Mouse (Mus musculus): ENCODE results near the gene Ets2. TPM values are rescaled to one million over a fixed set of nuclear protein-coding genes. Genes with fewer than 3 reads are reported as not detected.

The Ets2 gene
- polyA plus RNA-seq (2017; shearing (Covaris generic)) = 8.5 TPM

DNA sequence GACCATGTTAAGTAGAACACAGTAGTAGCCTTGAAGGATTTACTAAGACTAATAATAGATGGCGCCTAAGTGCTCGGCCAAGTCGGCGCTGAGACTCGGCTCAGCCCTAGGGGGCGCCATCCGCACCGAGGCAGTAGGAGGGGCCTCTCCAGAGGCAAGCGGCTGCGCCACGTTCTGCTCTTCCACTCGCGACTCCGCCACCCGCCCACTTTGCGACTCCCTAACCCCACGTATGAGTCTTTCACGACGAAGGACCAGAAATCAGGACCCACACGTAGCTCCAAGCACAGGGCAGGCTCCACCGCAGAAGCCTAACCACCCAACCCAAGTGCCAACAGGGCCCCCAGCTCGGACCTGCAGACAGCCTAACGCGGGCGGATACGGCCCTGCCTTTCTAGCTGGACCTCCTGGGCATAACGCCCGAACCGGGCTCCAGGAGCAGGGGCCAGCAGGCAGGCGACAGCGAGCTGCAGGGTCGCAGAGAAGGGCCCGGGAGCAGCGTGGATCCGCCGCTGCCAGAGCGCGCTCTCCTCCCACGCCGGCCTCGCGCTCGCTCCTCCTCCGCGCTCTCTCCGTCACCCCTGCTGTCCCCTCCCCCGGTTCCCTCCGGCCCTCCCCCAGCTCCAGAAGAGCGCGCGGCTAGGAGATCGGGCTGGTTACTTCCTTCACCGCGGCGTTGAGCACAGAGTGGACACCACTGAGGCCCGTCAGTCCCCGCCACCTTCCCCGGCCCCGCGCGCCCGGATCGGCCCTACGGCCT, at the start of gene Ets2:
TSS of gene Ets2 (plus strand) at position 274 of the 760 bp plus-strand sequence.

Other genes starting within 250 kb of the Ets2 start
- gene Erg, start 115.5 kb upstream of the Ets2 start, polyA plus RNA-seq (2017; shearing (Covaris generic)) = not detected

Data from CD4-positive, CD25-positive, alpha-beta regulatory T cell, adult 9 weeks (primary cell).